8 mouse cellular contexts compared by ENCODE assay signal in genomic region chr11:107471071-107471720, GRCm38 (mm10). TPM values are rescaled to one million over a fixed set of nuclear protein-coding genes. Genes with fewer than 3 reads are reported as not detected.
DNase-seq lines count a peak whose midpoint lies in the region; ATAC-seq and TF ChIP-seq lines count a peak whose summit lies in the region.

No protein-coding gene starts in this region.

- 0 out of 2 replicates have a peak, but pooled peaks cover 1% of the 10 kb centered on the region for H3K36me3 ChIP-seq in heart, adult 2 months (ENCODE audit: control insufficient read depth, insufficient read depth, low read length)
- H3K36me3 ChIP-seq in forebrain, embryonic 10.5 days (replicated peaks): no peaks in the 10 kb centered on the region; the same call in 1 of the 2 replicates
- no peaks in the 10 kb centered on the region for H3K36me3 ChIP-seq in liver, embryonic 14.5 days (replicated peaks; ENCODE audit: control insufficient read depth, insufficient read depth, low read depth)

- peak overlapping the region; percentile 95 for H3K27ac ChIP-seq in heart, adult 2 months
- peak overlapping the region; percentile 90 for H3K27ac ChIP-seq in forebrain, embryonic 10.5 days
- peak overlapping the region; percentile 95 for H3K27ac ChIP-seq in liver, embryonic 14.5 days

- peak overlapping the region; percentile 69 for H3K4me2 ChIP-seq in liver, embryonic 14.5 days (ENCODE audit: low read depth)

- no peaks in the 10 kb centered on the region for H3K27me3 ChIP-seq in heart, adult 2 months (ENCODE audit: control insufficient read depth, insufficient read depth, low read length)
- H3K27me3 ChIP-seq in forebrain, embryonic 10.5 days (ENCODE audit: poor library complexity, severe bottlenecking): no peaks in the 10 kb centered on the region
- no peaks in the 10 kb centered on the region for H3K27me3 ChIP-seq in liver, embryonic 14.5 days (ENCODE audit: control insufficient read depth, insufficient read depth, low read length)

- 18% methylated on average over 11 of the region's 11 CpGs for WGBS in heart, adult 2 months
- WGBS in forebrain, embryonic 10.5 days: 9% methylated on average over 11 of the region's 11 CpGs
- WGBS in liver, embryonic 14.5 days (ENCODE audit: insufficient replicate concordance): 3% methylated on average over 11 of the region's 11 CpGs

- peaks cover 2% of the 10 kb centered on the region; the same call in 1 of the 2 replicates for H3K79me2 ChIP-seq in heart, adult 2 months (replicated peaks; ENCODE audit: control insufficient read depth, insufficient read depth, low read length)

- TF ChIP-seq CTCF in heart, adult 2 months (IDR thresholded peaks at IDR 0.05): no peak
- no peak for TF ChIP-seq CTCF in liver, embryonic 14.5 days (IDR thresholded peaks at IDR 0.05; ENCODE audit: low read depth)

- peaks cover 5% of the 10 kb centered on the region for H3K4me1 ChIP-seq in heart, adult 2 months (ENCODE audit: control insufficient read depth, insufficient read depth, low read length)
- peaks cover 40% of the 10 kb centered on the region for H3K4me1 ChIP-seq in forebrain, embryonic 10.5 days
- H3K4me1 ChIP-seq in liver, embryonic 14.5 days (replicated peaks; ENCODE audit: control insufficient read depth in 2 of 2, insufficient read depth in 2 of 2, low read length in 1 of 2): peaks cover 22 to 28% of the 10 kb centered on the region in 2 experiments

- ATAC-seq in liver, embryonic 14.5 days (ENCODE audit: insufficient read depth): no peak

- no peak for DNase-seq in heart, adult 2 months
- no peak for DNase-seq in heart, postnatal 10 days
- DNase-seq in CD4-positive helper T cell, adult 2 months (ENCODE audit: low read depth, low spot score): peak; percentile 70
- no peak for DNase-seq in forebrain, embryonic 10.5 days (ENCODE audit: extremely low spot score, low spot score)
- DNase-seq in liver, embryonic 14.5 days (ENCODE audit: low read depth in 3 of 3, low spot score in 3 of 3): no peak
- no peak for DNase-seq in right cerebral cortex, postnatal 4 days
- no peak for DNase-seq in adrenal gland, adult 8-10 months
- DNase-seq in frontal cortex, postnatal 25 days (ENCODE audit: low spot score in 2 of 2): no peak

- TF ChIP-seq POLR2A in heart, adult 2 months (IDR thresholded peaks at IDR 0.05; ENCODE audit: insufficient read depth, low read depth, low read length): no peak

- peak overlapping the region; percentile 95 for H3K9ac ChIP-seq in heart, adult 2 months (ENCODE audit: low read depth, low read length)
- peak overlapping the region; percentile 80 for H3K9ac ChIP-seq in liver, embryonic 14.5 days (replicated peaks)

- H3K4me3 ChIP-seq in heart, adult 2 months: peak overlapping the region; percentile 75
- H3K4me3 ChIP-seq in forebrain, embryonic 10.5 days: peak overlapping the region; percentile 82
- H3K4me3 ChIP-seq in liver, embryonic 14.5 days (ENCODE audit: insufficient read depth in 1 of 2, low read depth in 2 of 2, low read length in 2 of 2): peak overlapping the region; percentile 65 to 73

- TF ChIP-seq EP300 in heart, adult 2 months (IDR thresholded peaks at IDR 0.05; ENCODE audit: insufficient read depth, low read depth, low read length): no peak
- TF ChIP-seq EP300 in liver, embryonic 14.5 days (IDR thresholded peaks at IDR 0.05; ENCODE audit: low read depth): no peak

- H3K9me3 ChIP-seq in forebrain, embryonic 10.5 days: no peaks in the 10 kb centered on the region
- H3K9me3 ChIP-seq in liver, embryonic 14.5 days (ENCODE audit: control insufficient read depth, low read length): no peaks in the 10 kb centered on the region

- intact Hi-C loops in heart, adult 2 months (cut with DNase I): no loop called here
- intact Hi-C loops in heart, postnatal 10 days (cut with DNase I): no loop called here

RNA-seq across cellular contexts. Expression of gene Pitpnc1, which starts 0.7 kb away (rescaled TPM):
- 10 to 100 TPM; 66.4 to 68.1 TPM for total RNA-seq in heart, adult 2 months (2021)
- 22.7 and 39.4 TPM in 2 replicates for polyA plus RNA-seq in heart, adult 2 months (2012; rRNA removed)
- 10 to 100 TPM; 75.6 to 78.1 TPM for total RNA-seq in heart, postnatal 10 days (2021)
- polyA plus RNA-seq in forebrain, embryonic 10.5 days (2016; fragmentation: Nextera tagmentation; extraction: Ambion mirVana): 26.8 and 32.0 TPM in 2 replicates
- polyA plus RNA-seq in liver, embryonic 14.5 days (2012; rRNA removed): 2.7 and 3.0 TPM in 2 replicates
- 5.8 and 6.7 TPM in 2 replicates for polyA plus RNA-seq in liver, embryonic 14.5 days (2014; fragmentation: Nextera tagmentation; extraction: Ambion mirVana)
- 10 to 100 TPM in 3 of 4 experiments, 1 to 10 TPM in 1; 9.5 to 13.2 (median 12.1) TPM for total RNA-seq in adrenal gland, adult 8-10 months (2022)

RNA-seq across cellular contexts. Expression of gene Psmd12, which starts 8.1 kb away (rescaled TPM):
- total RNA-seq in heart, adult 2 months (2021): 10 to 100 TPM; 78.3 to 92.2 TPM
- polyA plus RNA-seq in heart, adult 2 months (2012; rRNA removed): 22.6 and 42.4 TPM in 2 replicates
- 10 to 100 TPM; 91.0 to 91.5 TPM for total RNA-seq in heart, postnatal 10 days (2021)
- 231 and 246 TPM in 2 replicates for polyA plus RNA-seq in forebrain, embryonic 10.5 days (2016; fragmentation: Nextera tagmentation; extraction: Ambion mirVana)
- 22.3 and 45.6 TPM in 2 replicates for polyA plus RNA-seq in liver, embryonic 14.5 days (2012; rRNA removed)
- polyA plus RNA-seq in liver, embryonic 14.5 days (2014; fragmentation: Nextera tagmentation; extraction: Ambion mirVana): 103 and 105 TPM in 2 replicates
- 100 to 1,000 TPM in 1 of 4 experiments, 10 to 100 TPM in 3; 76.5 to 101 (median 86.8) TPM for total RNA-seq in adrenal gland, adult 8-10 months (2022)

Comparison
In these comparisons a context has a peak if more than half of its experiments do, and no peak if none do; other contexts are left out.
1. RNA of gene Pitpnc1, which starts 0.7 kb away (total RNA-seq): 75.6 to 78.1 TPM in heart, postnatal 10 days and 66.4 to 68.1 TPM in heart, adult 2 months; 9.5 to 13.2 TPM in adrenal gland, adult 8-10 months; every median in the first group is over 4 times any median in the second.
2. Peak in every context shown above with its lines, with median percentiles within 50 percentile points of each other: H3K27ac ChIP-seq and H3K4me3 ChIP-seq.